Mouse (Mus musculus) cortical plate, adult 2 months (tissue): ENCODE measurements around the gene Htt.

ENCODE experiments used
- CTCF ChIP-seq: fragments of 200-500 bp; IDR thresholded peaks from 2 replicates; pipeline ENCODE4 v1.5.1; 2011; ENCODE audit warnings: mild to moderate bottlenecking, control low read depth, low read length; ENCODE audit not compliant: insufficient read depth; ENCODE audit errors: extremely low read depth
- POLR2A ChIP-seq: fragments of 200-500 bp; IDR thresholded peaks from 2 replicates; pipeline ENCODE4 v1.6.1; 2011; ENCODE audit warnings: mild to moderate bottlenecking, low read length, control low read depth; ENCODE audit not compliant: insufficient read depth; ENCODE audit errors: extremely low read depth

DNA sequence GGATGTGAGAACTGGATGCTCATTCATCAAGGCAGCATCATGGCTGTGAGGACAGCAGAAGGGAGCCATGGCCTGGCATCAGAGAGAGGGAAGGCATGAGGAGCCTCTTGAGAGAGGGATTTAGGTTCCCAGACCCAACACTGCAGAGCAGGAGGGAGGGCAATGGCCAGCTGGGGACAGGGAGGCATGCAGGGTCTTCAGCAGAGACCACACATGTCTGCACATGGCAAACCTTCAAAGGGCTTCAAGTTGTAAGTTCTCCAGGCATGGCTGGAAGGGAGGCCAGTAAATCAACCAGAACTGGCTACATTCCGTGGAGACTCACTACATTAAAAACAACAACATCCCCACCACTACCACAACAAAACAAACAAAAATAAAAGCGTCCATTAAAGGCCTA, 169.6 kb downstream of the Htt start:
- no peak for TF ChIP-seq CTCF
- no peak for TF ChIP-seq POLR2A
